Mouse (Mus musculus) ES-E14 (cell line): ENCODE measurements around the gene Cbx4. TPM values are rescaled to one million over a fixed set of nuclear protein-coding genes. Genes with fewer than 3 reads are reported as not detected.

Source experiments
- DNase-seq: peaks from one replicate; pipeline ENCODE4 v3.0.0-alpha.2; 2013; ENCODE audit warnings: low read depth, low spot score
- H3K27ac ChIP-seq: 2 replicates; pipeline ENCODE4 v1.5.1; 2012; ENCODE audit warnings: low read depth, mild to moderate bottlenecking, low read length, moderate library complexity, mixed read lengths; ENCODE audit not compliant: poor library complexity, insufficient read depth, severe bottlenecking
- H3K36me3 ChIP-seq: 2 replicates; pipeline ENCODE4 v1.6.1; 2012; ENCODE audit warnings: mild to moderate bottlenecking, low read length, moderate library complexity, mixed read lengths; ENCODE audit not compliant: control insufficient read depth, poor library complexity, insufficient read depth, severe bottlenecking
- H3K4me1 ChIP-seq, 2 experiments: fragments of 150-350 bp in 1 of 2; sonication (generic) in 1 of 2; 2 replicates each; pipeline ENCODE4 v1.6.1; 2012; ENCODE audit warnings: low read length in 2 of 2, mild to moderate bottlenecking in 1 of 2, mixed read lengths in 1 of 2; ENCODE audit not compliant: control insufficient read depth in 2 of 2, insufficient read depth in 2 of 2, poor library complexity in 1 of 2
- H3K4me3 ChIP-seq, 2 experiments: fragments of 150-350 bp in 1 of 2; sonication (generic) in 1 of 2; 2 replicates each; pipeline ENCODE4 v1.5.1; 2012; ENCODE audit warnings: low read length in 2 of 2, low read depth in 1 of 2, mild to moderate bottlenecking in 1 of 2, mixed read lengths in 1 of 2; ENCODE audit not compliant: insufficient read depth in 1 of 2, poor library complexity in 1 of 2, severe bottlenecking in 1 of 2
- H3K9ac ChIP-seq: 2 replicates; pipeline ENCODE4 v1.6.1; 2012; ENCODE audit warnings: low read depth, mild to moderate bottlenecking, low read length, mixed read lengths; ENCODE audit not compliant: poor library complexity, insufficient read depth, severe bottlenecking
- H3K9me3 ChIP-seq: fragments of 150-350 bp; sonication (generic); 2 replicates; pipeline ENCODE4 v1.6.1; 2012; ENCODE audit warnings: low read depth, mild to moderate bottlenecking, low read length; ENCODE audit not compliant: control insufficient read depth, insufficient read depth
- CHD2 ChIP-seq: IDR thresholded peaks from 2 replicates; pipeline ENCODE4 v1.6.1; 2014; ENCODE audit warnings: mild to moderate bottlenecking, low read depth, low read length, inconsistent platforms
- HCFC1 ChIP-seq: IDR thresholded peaks from 2 replicates; pipeline ENCODE4 v1.6.1; 2012; ENCODE audit warnings: low read length, inconsistent platforms, borderline replicate concordance; ENCODE audit not compliant: insufficient read depth
- MAFK ChIP-seq: IDR thresholded peaks from 2 replicates; pipeline ENCODE4 v1.6.1; 2014; ENCODE audit warnings: mild to moderate bottlenecking, low read depth, low read length, inconsistent platforms; ENCODE audit not compliant: insufficient read depth
- ZC3H11A ChIP-seq: IDR thresholded peaks from 2 replicates; pipeline ENCODE4 v1.6.1; 2012; ENCODE audit warnings: low read depth, mild to moderate bottlenecking, inconsistent platforms, low read length, borderline replicate concordance
- ZNF384 ChIP-seq: IDR thresholded peaks from 2 replicates; pipeline ENCODE4 v1.6.1; 2012; ENCODE audit warnings: low read depth, low read length, inconsistent platforms
- in situ Hi-C, 2 experiments: fragments of 600-800 bp; cut with MboI; formaldehyde crosslinking; loops; one replicate each; pipeline ENCODE4 v1.15.1; 2025; ENCODE audit warnings: low sequenced_read_pairs in 2 of 2, inconsistent platforms in 1 of 2; ENCODE audit not compliant: unreplicated experiment in 2 of 2
- total RNA-seq: library from RNA; depleted of rRNA; stranded (reverse); fragments of 300-350 nt; gene quantifications from 2 replicates; pipeline ENCODE4 v1.2.3, GENCODE M21; 2012

The Cbx4 gene
- total RNA-seq, 1 experiment = 1.8 TPM

DNA sequence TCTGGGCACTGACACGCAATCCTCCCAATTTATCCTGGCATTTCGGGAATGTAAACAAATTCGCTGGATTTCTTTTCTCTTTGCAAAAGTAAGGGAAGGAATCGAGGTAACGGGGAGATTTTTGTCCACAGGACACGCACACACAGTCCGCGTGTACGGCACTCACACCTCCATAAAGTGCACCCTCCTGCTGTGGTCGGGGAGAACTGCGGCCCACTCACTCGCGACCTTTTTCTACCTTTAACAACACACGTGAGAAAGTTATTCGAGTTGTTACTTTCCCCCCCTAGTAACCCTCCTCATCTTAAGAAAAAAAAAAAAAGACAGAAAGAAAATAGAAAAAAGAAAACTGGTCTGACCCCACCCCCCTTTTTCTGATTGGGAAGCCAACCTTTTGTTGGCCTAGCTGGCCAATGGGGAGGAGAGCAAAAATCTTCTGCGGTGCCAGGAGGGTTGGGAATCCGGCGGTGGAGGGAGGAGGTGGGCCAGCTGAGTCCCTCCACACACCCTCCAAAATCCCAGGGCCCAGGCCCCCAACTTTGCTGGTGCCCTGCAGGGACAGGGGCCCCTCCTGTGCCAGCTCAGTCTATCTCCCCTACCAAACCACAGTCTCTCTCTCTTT is 48.1 kb downstream of the Cbx4 start:
- no peak for DNase-seq
- TF ChIP-seq CHD2 = no peak
- no peak for TF ChIP-seq ZC3H11A
- no peak for TF ChIP-seq MAFK
- TF ChIP-seq HCFC1 = no peak
- no peak for TF ChIP-seq ZNF384
- Histone ChIP-seq H3K9ac (no peak overlapping the region), H3K4me3 (peak overlapping the region; percentile 32 to 61; a peak in 2 of 4 replicates), H3K4me1 (peaks cover 0 to 8% of the 10 kb centered on the region in 2 experiments; a peak in 1 of 4 replicates), H3K36me3 (no peaks in the 10 kb centered on the region), H3K27ac (no peak overlapping the region), H3K9me3 (no peaks in the 10 kb centered on the region)
- in situ Hi-C loops = loop anchor here in 1 of 2 experiments (10.0 kb wide), 1 partner anchor 47 kb away; the partner anchor contains the start of gene Cbx4

DNA sequence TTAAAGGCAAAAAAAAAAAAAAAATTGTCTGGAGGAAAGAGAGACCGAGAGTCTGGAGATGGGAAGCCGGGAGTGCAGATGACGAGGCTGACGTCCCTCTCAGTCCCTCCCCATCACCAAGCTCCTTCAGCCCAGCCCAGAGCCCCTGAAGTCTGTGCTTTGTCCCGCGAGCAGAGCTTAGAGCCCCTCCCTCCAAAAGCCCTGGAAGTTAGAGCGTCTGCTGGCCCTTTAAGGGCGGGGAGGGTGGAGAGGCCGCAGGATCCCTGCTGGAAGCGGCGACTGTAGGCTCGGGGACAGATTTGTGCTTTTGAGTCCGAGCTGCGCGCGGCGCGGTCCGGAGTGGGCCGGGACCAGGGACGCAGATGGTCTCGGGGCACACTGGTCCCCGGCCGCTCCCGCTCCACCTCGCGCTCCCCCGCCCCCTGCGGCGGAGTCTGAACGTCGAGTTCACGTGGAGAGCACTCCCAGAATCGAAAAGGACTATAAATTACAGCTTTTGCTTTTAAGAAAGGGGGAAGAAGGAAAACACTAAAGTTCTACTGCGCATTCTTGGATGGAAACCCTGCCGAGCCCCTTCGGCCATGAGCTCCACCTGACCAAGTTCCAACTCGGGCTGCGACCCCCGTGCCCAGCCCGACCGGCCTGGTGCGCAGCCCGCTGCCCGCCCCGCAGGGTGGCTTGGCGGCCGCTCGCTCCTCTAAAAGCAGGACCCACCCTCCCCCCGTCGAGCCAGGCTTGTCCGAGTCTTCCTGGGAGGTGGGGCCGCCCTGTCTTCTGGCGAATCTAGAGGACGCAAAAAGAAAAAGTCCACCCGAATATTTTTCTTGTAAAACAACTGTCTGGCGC is 48.9 kb downstream of the Cbx4 start:
- peaks cover 0 to 8% of the 10 kb centered on the region in 2 experiments; a peak in 1 of 4 replicates for H3K4me1 ChIP-seq
- H3K27ac ChIP-seq = no peak overlapping the region

DNA sequence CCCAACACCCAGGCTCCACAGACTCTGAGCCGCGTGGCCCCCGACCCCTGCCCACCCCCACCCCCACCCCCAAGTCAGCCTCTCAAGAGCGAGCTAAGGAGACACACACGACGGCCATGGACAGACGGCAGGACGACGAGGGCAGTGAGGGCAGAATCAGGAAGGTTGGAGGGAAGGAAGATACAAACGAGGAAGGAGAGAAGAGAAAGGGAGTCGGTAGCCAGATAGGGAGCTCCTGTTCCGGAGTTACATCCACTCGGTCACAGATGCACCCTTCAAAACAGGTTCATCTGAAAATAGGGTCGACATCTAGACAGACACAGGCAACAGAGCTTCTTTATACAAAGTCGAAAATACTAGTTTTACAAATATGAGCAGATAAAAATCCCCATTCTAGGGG is 49.6 kb downstream of the Cbx4 start:
- no peaks in the 10 kb centered on the region for H3K9me3 ChIP-seq
- H3K27ac ChIP-seq = no peak overlapping the region
- in situ Hi-C loops = loop anchor here in 1 of 2 experiments (10.0 kb wide), 1 partner anchor 48 kb away; the partner anchor contains the start of gene Cbx4
- no peak overlapping the region for H3K4me3 ChIP-seq
- no peak overlapping the region for H3K9ac ChIP-seq
- TF ChIP-seq CHD2 (no peak), HCFC1 (no peak), ZC3H11A (no peak), ZNF384 (no peak), MAFK (no peak)
- peaks cover 0 to 8% of the 10 kb centered on the region in 2 experiments; a peak in 1 of 4 replicates for H3K4me1 ChIP-seq
- no peak for DNase-seq
- H3K36me3 ChIP-seq = no peaks in the 10 kb centered on the region

More for the DNA sequence above, 48.9 kb downstream of the Cbx4 start:
- H3K9me3 ChIP-seq = no peaks in the 10 kb centered on the region
- no peaks in the 10 kb centered on the region for H3K36me3 ChIP-seq
- H3K4me3 ChIP-seq = peak overlapping the region; percentile 32 to 61
- no peak overlapping the region for H3K9ac ChIP-seq
- peak; percentile 63; the same call in 1 of the 2 replicates for TF ChIP-seq ZNF384
- no peak for TF ChIP-seq ZC3H11A
- TF ChIP-seq HCFC1 = no peak
- no peak for TF ChIP-seq MAFK
- in situ Hi-C loops = loop anchor here in 1 of 2 experiments (10.0 kb wide), 1 partner anchor 48 kb away; the partner anchor contains the start of gene Cbx4
- no peak for DNase-seq

DNA sequence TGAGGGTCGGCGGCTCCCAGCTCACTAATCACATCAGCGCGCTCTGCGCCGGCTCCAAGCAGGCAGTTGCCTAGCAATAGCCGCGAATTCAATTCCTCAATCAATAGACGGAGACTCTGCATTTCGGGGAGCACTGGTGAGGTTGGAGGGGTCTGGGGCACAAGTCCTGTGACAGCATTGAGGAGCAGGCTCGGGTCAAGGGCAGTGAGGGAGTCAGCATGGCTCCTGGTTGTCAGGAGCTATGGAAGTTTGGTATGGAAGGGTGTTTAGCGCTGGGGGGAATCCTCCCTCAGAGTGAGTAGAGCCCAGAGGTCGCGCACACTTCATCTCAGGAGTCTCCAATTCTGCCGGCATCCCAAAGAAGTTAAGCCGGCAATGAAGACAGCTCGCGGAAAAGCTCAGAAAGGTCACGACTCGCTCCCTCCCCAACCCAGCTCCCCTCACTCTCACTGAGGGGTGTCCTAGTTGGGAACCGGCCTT is 50.3 kb downstream of the Cbx4 start:
- Histone ChIP-seq H3K4me3 (no peak overlapping the region), H3K27ac (no peak overlapping the region), H3K9ac (no peak overlapping the region), H3K4me1 (peaks cover 0 to 8% of the 10 kb centered on the region in 2 experiments; a peak in 1 of 4 replicates), H3K36me3 (0 out of 2 replicates have a peak, but pooled peaks cover under 1% of the 10 kb centered on the region), H3K9me3 (no peaks in the 10 kb centered on the region)
- no peak for TF ChIP-seq ZC3H11A
- no peak for TF ChIP-seq ZNF384
- TF ChIP-seq CHD2 = no peak
- TF ChIP-seq MAFK = no peak
- DNase-seq = no peak
- in situ Hi-C loops = loop anchor here in 1 of 2 experiments (10.0 kb wide), 1 partner anchor 49 kb away; the partner anchor contains the start of gene Cbx4
